Mouse (Mus musculus) heart, adult 2 months (tissue): ENCODE measurements at regions not wholly inside any gene's neighbourhood (a gene's known extent, or its start where the extent isn't known, plus 50 kb on each side); places are given as distances from the start of the nearest gene placed in this dataset.

Experiments
- DNase-seq, 2 experiments: peaks; one replicate each; pipeline ENCODE4 v3.0.0; 2021
- H3K27ac ChIP-seq: fragments of 200-600 bp; 2 replicates; pipeline ENCODE4 v1.8.1; 2022
- H3K27me3 ChIP-seq: fragments of 200-500 bp; 2 replicates; pipeline ENCODE4 v1.6.1; 2012; ENCODE audit warnings: mild to moderate bottlenecking, low read length, inconsistent platforms, mixed read lengths; ENCODE audit not compliant: control insufficient read depth, insufficient read depth
- H3K36me3 ChIP-seq: fragments of 200-500 bp; 2 replicates; pipeline ENCODE4 v1.6.1; 2012; ENCODE audit warnings: low read length, inconsistent platforms; ENCODE audit not compliant: control insufficient read depth, insufficient read depth
- H3K4me1 ChIP-seq: fragments of 200-500 bp; 2 replicates; pipeline ENCODE4 v1.6.1; 2011; ENCODE audit warnings: low read length; ENCODE audit not compliant: control insufficient read depth, insufficient read depth
- H3K4me3 ChIP-seq: fragments of 200-600 bp; 2 replicates; pipeline ENCODE4 v1.8.1; 2022
- H3K79me2 ChIP-seq: fragments of 200-500 bp; replicated peaks from 2 replicates; pipeline ENCODE4 v1.6.1; 2012; ENCODE audit warnings: mild to moderate bottlenecking, inconsistent platforms, low read length, moderate library complexity, mixed read lengths; ENCODE audit not compliant: control insufficient read depth, insufficient read depth
- H3K9ac ChIP-seq: fragments of 200-500 bp; 2 replicates; pipeline ENCODE4 v1.6.1; 2012; ENCODE audit warnings: low read depth, mild to moderate bottlenecking, control low read depth, inconsistent platforms, low read length, mixed read lengths
- CTCF ChIP-seq: fragments of 200-600 bp; IDR thresholded peaks from 2 replicates; pipeline ENCODE4 v1.8.1; 2022; ENCODE audit warnings: antibody characterized with exemption, mild to moderate bottlenecking, moderate library complexity
- EP300 ChIP-seq: fragments of 200-500 bp; IDR thresholded peaks from 2 replicates; pipeline ENCODE4 v1.6.1; 2011; ENCODE audit warnings: low read depth, low read length, control low read depth; ENCODE audit not compliant: insufficient read depth
- POLR2A ChIP-seq: fragments of 200-500 bp; IDR thresholded peaks from 2 replicates; pipeline ENCODE4 v1.6.1; 2011; ENCODE audit warnings: mild to moderate bottlenecking, low read depth, low read length, control low read depth; ENCODE audit not compliant: insufficient read depth
- WGBS: fragments of 180-500 bp; shearing (Covaris S2); methylation state at CpG from one replicate; pipeline ENCODE4 v1.1.7; 2018; 5-methylcytosine and 5-hydroxymethylcytosine counted together
- intact Hi-C: fragments of 180-260 bp; cut with DNase I; formaldehyde crosslinking; loops from one replicate; pipeline ENCODE4 v1.15.1; 2025

GRCm38 (mm10) chr5:111918888-111919287 lies 185.2 kb downstream of the Gm26897 start:
- no peak for DNase-seq
- intact Hi-C loops: no loop called here
- H3K36me3 ChIP-seq: no peaks in the 10 kb centered on the region
- no peak overlapping the region for H3K27ac ChIP-seq
- no peaks in the 10 kb centered on the region for H3K4me1 ChIP-seq
- no peaks in the 10 kb centered on the region; the same call in 1 of the 2 replicates for H3K27me3 ChIP-seq
- no peak overlapping the region for H3K9ac ChIP-seq
- no peak for TF ChIP-seq POLR2A
- TF ChIP-seq CTCF: no peak
- no peak for TF ChIP-seq EP300
- no peaks in the 10 kb centered on the region for H3K79me2 ChIP-seq
- WGBS: 75% methylated on average over 14 of the region's 14 CpGs
- no peak overlapping the region for H3K4me3 ChIP-seq

GRCm38 (mm10) chr5:111922991-111923701 lies 189.4 kb downstream of the Gm26897 start:
- H3K4me1 ChIP-seq: no peaks in the 10 kb centered on the region
- H3K4me3 ChIP-seq: no peak overlapping the region
- H3K36me3 ChIP-seq: no peaks in the 10 kb centered on the region
- DNase-seq: no peak
- 51% methylated on average over 18 of the region's 18 CpGs for WGBS
- no peaks in the 10 kb centered on the region for H3K79me2 ChIP-seq
- intact Hi-C loops: no loop called here
- TF ChIP-seq POLR2A (no peak), CTCF (no peak), EP300 (no peak)
- H3K9ac ChIP-seq: no peak overlapping the region
- no peak overlapping the region for H3K27ac ChIP-seq
- H3K27me3 ChIP-seq: no peaks in the 10 kb centered on the region

DNA sequence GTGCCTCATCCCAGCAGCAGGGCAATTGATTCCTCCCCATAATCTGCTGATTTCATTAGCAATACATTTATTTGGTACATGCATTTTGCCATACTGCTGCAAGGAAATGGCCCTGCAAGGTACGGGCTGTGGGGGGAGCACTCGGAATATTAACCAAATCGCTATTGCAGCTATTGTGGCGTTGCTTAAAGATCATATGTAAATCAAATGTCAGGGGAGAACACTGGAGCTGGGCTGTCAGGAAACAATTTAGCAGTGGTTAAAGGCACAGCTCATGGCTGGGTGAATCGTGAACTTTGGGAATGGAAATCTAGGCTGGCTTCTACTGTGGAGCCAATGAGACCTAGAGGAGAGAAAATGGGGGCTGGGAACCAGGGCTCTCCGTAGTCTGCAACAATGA lies 192.0 kb downstream of the Gm26897 start:
- WGBS: 73% methylated on average over 6 of the region's 6 CpGs
- no peaks in the 10 kb centered on the region for H3K79me2 ChIP-seq
- H3K36me3 ChIP-seq: no peaks in the 10 kb centered on the region
- no peak for TF ChIP-seq POLR2A
- TF ChIP-seq CTCF: no peak
- no peak for TF ChIP-seq EP300
- DNase-seq: no peak
- no peaks in the 10 kb centered on the region; the same call in 1 of the 2 replicates for H3K4me1 ChIP-seq
- intact Hi-C loops: loop anchor here (5.0 kb wide), 1 partner anchor 92 kb away; no protein-coding TSS in a partner anchor
- H3K9ac ChIP-seq: no peak overlapping the region
- H3K27ac ChIP-seq: no peak overlapping the region
- no peaks in the 10 kb centered on the region for H3K27me3 ChIP-seq
- H3K4me3 ChIP-seq: no peak overlapping the region

DNA sequence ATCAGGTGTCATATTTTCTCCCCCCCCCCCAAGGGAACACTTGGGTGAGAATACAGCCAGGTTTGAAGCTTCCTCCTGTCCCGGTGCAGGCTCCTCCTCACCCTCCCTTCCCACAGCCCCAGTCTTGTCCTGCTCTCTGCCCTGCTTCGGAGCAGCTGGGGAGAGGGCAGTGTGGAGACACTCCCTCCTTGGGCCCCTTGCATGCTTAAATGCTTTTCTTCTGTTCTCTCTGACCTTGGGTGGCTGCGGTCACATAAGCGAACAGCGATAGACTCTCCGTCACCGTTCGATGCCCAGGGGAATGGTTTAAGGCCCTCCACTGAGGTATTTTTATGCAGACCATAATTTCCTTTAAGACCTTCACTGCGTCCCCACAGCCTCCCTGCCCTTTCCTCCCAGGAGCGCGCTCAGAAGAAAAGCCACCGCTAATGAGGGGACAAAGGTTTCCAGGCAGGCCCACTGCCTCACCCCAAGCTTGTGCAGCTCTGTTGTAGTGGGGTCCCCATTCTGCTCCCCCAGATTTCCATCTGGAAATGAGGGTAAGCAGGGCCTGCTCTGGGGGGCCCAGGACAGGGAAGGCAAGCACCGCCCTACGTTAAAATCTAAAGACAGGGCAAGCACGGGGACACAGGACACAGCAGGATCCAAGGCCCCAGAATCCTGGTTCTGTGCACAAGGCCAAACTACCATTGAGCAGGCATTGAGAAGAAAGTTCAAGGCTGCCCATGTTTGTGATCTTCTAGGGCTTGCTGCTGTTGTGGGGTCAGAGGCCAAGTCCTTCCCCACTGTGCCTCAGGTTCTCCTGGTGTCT lies 195.7 kb downstream of the Gm26897 start:
- H3K79me2 ChIP-seq: no peaks in the 10 kb centered on the region
- H3K4me3 ChIP-seq: no peak overlapping the region
- intact Hi-C loops: loop anchor here (5.0 kb wide), 1 partner anchor 88 kb away; no protein-coding TSS in a partner anchor
- H3K4me1 ChIP-seq: no peaks in the 10 kb centered on the region; the same call in 1 of the 2 replicates
- no peaks in the 10 kb centered on the region for H3K36me3 ChIP-seq
- DNase-seq: no peak
- TF ChIP-seq POLR2A: no peak
- no peak for TF ChIP-seq EP300
- no peak for TF ChIP-seq CTCF
- no peak overlapping the region for H3K9ac ChIP-seq
- H3K27ac ChIP-seq: no peak overlapping the region
- WGBS: 74% methylated on average over 15 of the region's 15 CpGs
- H3K27me3 ChIP-seq: no peaks in the 10 kb centered on the region

DNA sequence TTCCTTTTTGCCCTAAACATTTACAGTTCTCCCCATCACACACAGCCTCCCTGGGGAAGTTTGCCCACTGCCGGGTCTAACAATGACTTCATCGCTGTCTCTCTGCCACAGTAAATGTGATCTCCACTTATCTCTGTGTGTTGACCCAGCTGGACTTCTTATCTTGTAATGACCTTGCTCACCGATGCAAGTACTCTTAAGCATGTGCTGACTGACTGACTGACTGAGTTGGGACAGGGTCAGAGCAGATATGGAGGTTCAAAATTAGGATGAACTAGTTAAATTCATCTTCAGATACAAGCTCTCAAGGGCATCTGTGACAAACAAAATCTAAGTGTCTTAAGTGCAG lies 196.2 kb downstream of the Gm26897 start:
- no peaks in the 10 kb centered on the region; the same call in 1 of the 2 replicates for H3K4me1 ChIP-seq
- no peak overlapping the region for H3K27ac ChIP-seq
- no peaks in the 10 kb centered on the region for H3K79me2 ChIP-seq
- WGBS: 21% methylated on average over 3 of the region's 3 CpGs
- intact Hi-C loops: loop anchor here (5.0 kb wide), 2 partner anchors 87 to 222 kb away; no protein-coding TSS in a partner anchor
- peak in 1 of 2 experiments; percentile 8 for DNase-seq
- TF ChIP-seq EP300 (no peak), POLR2A (no peak), CTCF (no peak)
- no peaks in the 10 kb centered on the region for H3K36me3 ChIP-seq
- no peaks in the 10 kb centered on the region for H3K27me3 ChIP-seq
- H3K4me3 ChIP-seq: no peak overlapping the region
- no peak overlapping the region for H3K9ac ChIP-seq
